Mouse (Mus musculus) erythroblast, embryonic 14.5 days (primary cell): Measurements from ENCODE around the gene Igsf9b.

Experiments used
- GATA1 ChIP-seq: IDR thresholded peaks from 2 replicates; pipeline ENCODE4 v1.6.1; 2012; ENCODE audit warnings: low read length, inconsistent platforms, mixed read lengths
- TAL1 ChIP-seq: IDR thresholded peaks from 3 replicates; pipeline ENCODE4 v1.6.1; 2012; ENCODE audit warnings: low read length, inconsistent platforms, mixed read lengths

DNA sequence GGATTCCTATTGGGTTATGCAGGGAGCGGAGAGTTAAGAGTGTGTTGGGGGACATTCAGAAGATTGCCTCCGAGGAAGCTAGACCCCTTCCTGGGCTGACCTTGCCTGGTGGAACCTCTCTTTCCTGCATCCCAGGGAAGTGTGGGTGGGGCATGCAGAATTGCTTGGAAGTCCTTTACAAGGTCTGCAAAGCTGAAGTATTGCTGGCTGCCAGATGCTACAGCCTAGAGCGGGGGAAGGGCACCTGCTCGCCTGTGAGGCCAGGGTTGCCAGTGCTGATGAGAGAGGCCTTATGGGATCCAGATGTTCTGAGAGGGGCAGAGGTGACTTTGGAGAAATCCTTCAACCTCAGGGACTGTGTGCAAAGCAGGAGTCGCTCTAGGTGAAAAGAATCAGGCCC, 2.5 kb downstream of the Igsf9b start:
- TF ChIP-seq TAL1 (no peak), GATA1 (no peak)
